Mouse (Mus musculus) heart, embryonic 14.5 days (tissue): ENCODE results near the gene G6pc3. TPM values are rescaled to one million over a fixed set of nuclear protein-coding genes. Genes with fewer than 3 reads are reported as not detected.

Experiments
- ATAC-seq: fragments of 200-750 bp; cut with Nextera tagmentation; 2 replicates; pipeline ENCODE4 v1.8.0; 2017; ENCODE audit warnings: low read depth, moderate TSS enrichment; ENCODE audit not compliant: insufficient number of reproducible peaks, insufficient read depth, low FRiP score
- H3K27ac ChIP-seq, 2 experiments: fragments of 200-500 bp in 1 of 2; fragments of 300-500 bp in 1 of 2; sonication (generic) in 1 of 2; replicated peaks in 1 of 2; 2 replicates each; pipeline ENCODE4 v1.5.1; 2012 to 2014; ENCODE audit warnings: low read depth in 2 of 2, low read length in 2 of 2, control low read depth in 1 of 2, mild to moderate bottlenecking in 1 of 2, mixed read lengths in 1 of 2; ENCODE audit not compliant: control insufficient read depth in 1 of 2, insufficient read depth in 1 of 2
- H3K27me3 ChIP-seq: fragments of 300-500 bp; sonication (generic); 2 replicates; pipeline ENCODE4 v1.6.1; 2014; ENCODE audit warnings: mild to moderate bottlenecking, low read length, control low read depth; ENCODE audit not compliant: control insufficient read depth, insufficient read depth
- H3K36me3 ChIP-seq: fragments of 300-500 bp; sonication (generic); 2 replicates; pipeline ENCODE4 v1.6.1; 2014; ENCODE audit warnings: mild to moderate bottlenecking, control low read depth, low read length, mixed read lengths; ENCODE audit not compliant: control insufficient read depth, insufficient read depth
- H3K4me1 ChIP-seq, 2 experiments: fragments of 200-500 bp in 1 of 2; fragments of 300-500 bp in 1 of 2; sonication (generic) in 1 of 2; 2 replicates each; pipeline ENCODE4 v1.6.1; 2012 to 2014; ENCODE audit warnings: low read length in 2 of 2, control low read depth in 1 of 2, mixed read lengths in 1 of 2; ENCODE audit not compliant: control insufficient read depth in 2 of 2, insufficient read depth in 2 of 2
- H3K4me2 ChIP-seq: fragments of 300-500 bp; sonication (generic); 2 replicates; pipeline ENCODE4 v1.6.1; 2014; ENCODE audit warnings: mild to moderate bottlenecking, low read length
- H3K4me3 ChIP-seq, 2 experiments: fragments of 200-500 bp in 1 of 2; fragments of 300-500 bp in 1 of 2; sonication (generic) in 1 of 2; 2 replicates each; pipeline ENCODE4 v1.5.1; 2012 to 2014; ENCODE audit warnings: low read length in 2 of 2, mild to moderate bottlenecking in 2 of 2, control low read depth in 1 of 2, low read depth in 1 of 2, moderate library complexity in 1 of 2; ENCODE audit not compliant: control insufficient read depth in 1 of 2, insufficient read depth in 1 of 2
- H3K9ac ChIP-seq: fragments of 300-500 bp; sonication (generic); 2 replicates; pipeline ENCODE4 v1.6.1; 2014; ENCODE audit warnings: mild to moderate bottlenecking, low read length
- H3K9me3 ChIP-seq: fragments of 300-500 bp; sonication (generic); 2 replicates; pipeline ENCODE4 v1.6.1; 2016; ENCODE audit warnings: low read length, control low read depth; ENCODE audit not compliant: control insufficient read depth
- WGBS: fragments of 180-500 bp; shearing (Covaris S2); extraction: QIAGEN DNeasy Blood & Tissue Kit; methylation state at CpG from one replicate; pipeline ENCODE4 v1.1.7; 2014; 5-methylcytosine and 5-hydroxymethylcytosine counted together
- polyA plus RNA-seq: library from polyadenylated mRNA; unstranded; fragments of >200 nt; fragmentation: Nextera tagmentation; extraction: Ambion mirVana; gene quantifications from 2 replicates; pipeline ENCODE4 v1.2.1, GENCODE M21; 2014

Gene G6pc3
- polyA plus RNA-seq, 1 experiment from 2014 or later = 27.8 TPM

- peak overlapping the region; percentile 91 to 94 for H3K27ac ChIP-seq
- peaks cover 56 to 83% of the 10 kb centered on the region in 2 experiments for H3K4me1 ChIP-seq
- H3K9me3 ChIP-seq = no peaks in the 10 kb centered on the region
- no peaks in the 10 kb centered on the region for H3K27me3 ChIP-seq
- 17% methylated on average over 4 of the region's 4 CpGs for WGBS
- ATAC-seq = peak; percentile 36
- H3K4me2 ChIP-seq = peak overlapping the region; percentile 80
- H3K9ac ChIP-seq = peak overlapping the region; percentile 25
- H3K36me3 ChIP-seq = peaks cover 14% of the 10 kb centered on the region
- peak overlapping the region in 1 of 2 experiments; percentile 69; a peak in 1 of 4 replicates for H3K4me3 ChIP-seq
These were observed 30.6 kb downstream of the G6pc3 start for GRCm38 (mm10) chr11:102219994-102220346.

DNA sequence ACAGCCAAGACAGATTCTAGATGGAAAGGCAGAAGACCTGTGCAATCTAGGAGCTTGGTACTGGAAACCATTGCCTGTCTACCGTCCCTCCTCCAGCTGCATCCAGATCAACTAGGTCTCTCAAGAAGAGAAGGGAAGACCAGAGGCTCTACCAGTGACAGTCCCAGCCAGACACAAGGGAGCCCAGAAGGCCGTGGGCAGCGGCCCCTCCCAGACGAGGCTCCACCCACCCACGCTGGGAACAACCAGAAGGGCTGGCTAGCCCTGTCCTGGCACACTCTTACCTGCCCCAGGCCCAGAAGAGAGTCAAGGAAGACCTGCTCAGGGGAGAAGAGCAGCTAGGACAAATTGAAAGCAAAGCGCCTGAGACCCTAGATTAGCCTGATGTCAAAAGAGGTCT is 31.0 kb downstream of the G6pc3 start:
- Histone ChIP-seq H3K27me3 (no peaks in the 10 kb centered on the region), H3K9me3 (no peaks in the 10 kb centered on the region), H3K4me1 (peaks cover 56 to 83% of the 10 kb centered on the region in 2 experiments), H3K9ac (peak overlapping the region; percentile 25), H3K36me3 (peaks cover 14% of the 10 kb centered on the region), H3K4me2 (peak overlapping the region; percentile 80), H3K27ac (peak overlapping the region; percentile 38 to 94), H3K4me3 (no peak overlapping the region)
- 34% methylated on average over 6 of the region's 6 CpGs for WGBS
- no peak for ATAC-seq

DNA sequence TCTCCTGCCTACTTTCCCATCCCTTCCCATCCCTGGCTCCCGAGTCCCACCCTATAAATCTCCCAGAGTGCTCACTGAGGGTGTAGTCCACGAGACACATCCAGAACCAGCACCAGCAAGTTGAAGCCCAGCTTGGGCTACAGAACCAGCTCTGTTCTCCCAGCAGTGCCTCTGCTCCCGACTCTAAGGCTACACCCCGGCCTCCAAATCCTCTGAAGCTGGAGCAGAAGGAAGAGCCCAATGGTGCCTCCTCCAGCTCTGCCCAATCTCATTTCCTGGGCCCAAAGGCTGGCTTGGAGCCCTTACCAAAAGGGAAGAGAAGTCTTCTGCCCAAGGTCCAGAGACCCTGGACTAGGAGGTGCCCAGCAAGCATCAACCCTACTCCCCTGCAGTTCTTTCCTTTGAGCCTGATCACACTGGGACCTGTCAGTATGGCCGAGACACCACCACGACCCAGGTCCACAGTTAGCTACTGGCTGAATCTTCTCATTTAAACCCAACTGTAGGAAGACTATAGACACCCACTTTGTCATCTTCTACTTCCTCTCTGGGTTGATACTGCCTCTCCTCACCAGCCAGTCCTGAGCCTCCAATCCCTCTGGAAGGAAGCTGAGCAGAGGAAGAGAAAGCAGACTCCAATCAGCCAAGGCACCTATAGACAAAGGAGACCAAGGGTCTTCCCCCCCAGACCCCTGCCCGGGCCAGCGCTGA is 32.0 kb downstream of the G6pc3 start:
- Histone ChIP-seq H3K4me3 (no peak overlapping the region), H3K9ac (no peak overlapping the region), H3K27ac (no peak overlapping the region), H3K4me2 (no peak overlapping the region), H3K4me1 (peaks cover 54 to 84% of the 10 kb centered on the region in 2 experiments), H3K27me3 (no peaks in the 10 kb centered on the region), H3K9me3 (no peaks in the 10 kb centered on the region), H3K36me3 (peaks cover 14% of the 10 kb centered on the region)
- ATAC-seq = no peak
- 81% methylated on average over 8 of the region's 8 CpGs for WGBS

DNA sequence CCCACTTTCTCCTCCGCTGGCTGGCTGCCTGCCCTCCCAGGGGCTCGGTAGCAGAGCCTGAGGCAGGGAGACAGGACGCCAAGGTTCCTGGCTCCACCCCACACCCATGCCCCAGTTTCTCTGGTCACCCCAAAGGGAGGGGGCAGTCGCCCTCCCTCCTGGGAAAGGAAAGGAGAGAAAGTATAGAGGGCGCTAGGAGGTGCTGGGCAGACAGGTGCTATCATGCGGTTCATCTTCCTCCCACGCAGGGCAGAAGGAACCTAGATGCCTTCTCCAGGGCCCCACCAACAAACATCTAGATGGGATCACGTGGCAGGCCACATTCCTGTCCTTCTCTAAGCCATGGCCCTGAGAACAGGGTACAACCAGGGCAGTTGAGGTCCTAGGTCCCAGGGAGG is 32.5 kb downstream of the G6pc3 start:
- Histone ChIP-seq H3K4me2 (no peak overlapping the region), H3K9me3 (no peaks in the 10 kb centered on the region), H3K4me1 (peaks cover 54 to 89% of the 10 kb centered on the region in 2 experiments), H3K27me3 (no peaks in the 10 kb centered on the region), H3K9ac (no peak overlapping the region), H3K27ac (no peak overlapping the region), H3K4me3 (no peak overlapping the region), H3K36me3 (peaks cover 14% of the 10 kb centered on the region)
- WGBS = 69% methylated on average over 8 of the region's 8 CpGs
- no peak for ATAC-seq

DNA sequence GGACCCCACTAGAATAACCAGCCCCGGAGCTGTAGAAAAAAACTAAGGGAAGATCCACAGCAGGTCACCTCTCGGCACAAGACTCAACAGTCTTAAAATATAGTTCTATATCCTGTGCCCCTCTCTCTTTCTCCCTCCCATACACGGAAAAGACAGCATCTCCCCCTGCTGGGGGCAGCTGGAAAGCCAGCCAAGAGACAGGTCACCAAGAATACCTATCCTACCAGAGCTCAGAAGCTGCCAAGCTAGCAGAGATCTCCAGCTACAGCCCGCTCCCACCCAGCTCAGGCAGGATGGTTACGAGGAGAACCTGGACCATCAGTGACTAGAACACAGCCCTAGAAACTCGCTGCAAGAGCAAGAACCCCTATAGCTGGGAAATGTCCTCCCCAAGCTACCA is 33.7 kb downstream of the G6pc3 start:
- Histone ChIP-seq H3K36me3 (peaks cover 14% of the 10 kb centered on the region), H3K27me3 (no peaks in the 10 kb centered on the region), H3K9me3 (no peaks in the 10 kb centered on the region), H3K27ac (no peak overlapping the region; a peak in 1 of 4 replicates), H3K4me2 (0 out of 2 replicates have a peak overlapping the region, but pooled peaks have one; percentile 5), H3K4me3 (no peak overlapping the region), H3K4me1 (peaks cover 66 to 93% of the 10 kb centered on the region in 2 experiments), H3K9ac (peak overlapping the region; percentile 21)
- ATAC-seq = no peak
- 23% methylated on average over 6 of the region's 6 CpGs for WGBS

GRCm38 (mm10) chr11:102224686-102225085 is 35.3 kb downstream of the G6pc3 start:
- Histone ChIP-seq H3K36me3 (peaks cover 14% of the 10 kb centered on the region), H3K27me3 (no peaks in the 10 kb centered on the region), H3K4me2 (peak overlapping the region; percentile 58), H3K4me1 (peaks cover 61 to 97% of the 10 kb centered on the region in 2 experiments), H3K9me3 (no peaks in the 10 kb centered on the region), H3K4me3 (peak overlapping the region in 1 of 2 experiments; percentile 13; a peak in 1 of 4 replicates), H3K27ac (no peak overlapping the region; a peak in 1 of 4 replicates), H3K9ac (peak overlapping the region; percentile 64)
- WGBS = 8% methylated on average over 22 of the region's 22 CpGs
- no peak for ATAC-seq

DNA sequence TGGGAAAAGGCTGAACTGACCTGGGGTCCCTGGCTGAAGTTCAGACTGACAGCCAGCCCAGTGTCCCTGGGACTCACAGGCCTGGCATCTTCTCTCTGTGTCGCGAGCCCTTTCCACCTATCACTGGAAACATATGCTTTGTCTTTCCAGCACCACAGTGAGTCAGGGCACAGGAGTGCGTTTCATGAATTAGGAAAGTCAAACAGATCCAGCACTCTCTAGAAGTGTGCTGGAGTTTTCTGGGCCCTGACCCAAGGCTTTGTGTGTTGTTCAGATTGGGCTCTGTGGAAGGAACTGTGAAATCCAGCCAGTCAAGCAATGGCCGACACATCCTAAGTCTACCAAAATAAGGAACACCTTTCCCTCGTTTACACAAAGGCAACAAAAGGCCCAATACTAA is 35.8 kb downstream of the G6pc3 start:
- H3K36me3 ChIP-seq = peaks cover 14% of the 10 kb centered on the region
- H3K4me1 ChIP-seq = peaks cover 56 to 92% of the 10 kb centered on the region in 2 experiments
- H3K9me3 ChIP-seq = no peaks in the 10 kb centered on the region
- peak overlapping the region; percentile 64 for H3K9ac ChIP-seq
- H3K4me3 ChIP-seq = no peak overlapping the region
- no peaks in the 10 kb centered on the region for H3K27me3 ChIP-seq
- peak overlapping the region in 1 of 2 experiments; percentile 7; a peak in 1 of 4 replicates for H3K27ac ChIP-seq
- no peak for ATAC-seq
- 59% methylated on average over 5 of the region's 5 CpGs for WGBS
- peak overlapping the region; percentile 58 for H3K4me2 ChIP-seq
